Mouse (Mus musculus): ENCODE results near the gene Fam50a.
A peak's percentile ranks its signal among the peaks of the same experiment; 100 is the strongest.
"Not testable (repeated sequence)": the region's sequence is repeated elsewhere in the genome, so short reads cannot be mapped to it uniquely, and the experiment has no call there.

Fam50a gene

DNA sequence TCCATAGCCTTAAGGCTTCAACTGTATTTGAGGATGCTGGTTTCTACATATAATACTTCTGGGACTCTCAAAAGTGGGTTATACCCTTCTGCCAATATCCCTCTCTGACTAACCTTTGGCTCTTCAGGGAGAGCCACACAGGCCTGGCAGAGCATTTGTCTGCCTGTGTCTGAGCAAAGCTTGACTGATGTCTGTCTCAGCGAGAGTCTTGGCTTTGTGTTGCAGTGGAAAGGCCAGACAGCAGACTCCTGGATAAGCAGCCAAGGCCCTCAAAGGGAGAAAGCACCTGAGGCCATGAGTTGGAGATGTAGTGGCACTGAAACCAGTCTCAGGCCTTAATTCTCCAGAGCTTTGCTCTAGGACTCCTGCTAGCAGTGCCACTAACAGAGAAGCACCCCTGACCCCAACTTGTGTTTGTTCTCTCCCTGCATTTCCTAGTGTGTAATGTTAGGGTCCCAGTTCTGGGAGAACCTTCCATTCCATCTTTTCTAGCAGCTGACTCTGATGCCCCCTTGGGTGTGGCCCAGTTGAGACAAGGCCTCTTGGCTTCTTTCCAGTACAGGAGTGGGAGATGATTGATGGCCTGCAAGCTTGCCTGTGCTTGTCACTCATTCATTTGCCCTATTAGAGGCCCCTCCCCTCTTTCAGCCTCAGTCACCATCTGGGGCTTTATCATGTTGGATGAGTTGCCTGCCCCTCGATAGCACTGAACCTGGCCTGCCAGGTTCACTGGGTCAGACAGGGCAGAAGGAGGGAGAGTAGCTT lies 17.5 kb downstream of the Fam50a start:
- no peak for DNase-seq

DNA sequence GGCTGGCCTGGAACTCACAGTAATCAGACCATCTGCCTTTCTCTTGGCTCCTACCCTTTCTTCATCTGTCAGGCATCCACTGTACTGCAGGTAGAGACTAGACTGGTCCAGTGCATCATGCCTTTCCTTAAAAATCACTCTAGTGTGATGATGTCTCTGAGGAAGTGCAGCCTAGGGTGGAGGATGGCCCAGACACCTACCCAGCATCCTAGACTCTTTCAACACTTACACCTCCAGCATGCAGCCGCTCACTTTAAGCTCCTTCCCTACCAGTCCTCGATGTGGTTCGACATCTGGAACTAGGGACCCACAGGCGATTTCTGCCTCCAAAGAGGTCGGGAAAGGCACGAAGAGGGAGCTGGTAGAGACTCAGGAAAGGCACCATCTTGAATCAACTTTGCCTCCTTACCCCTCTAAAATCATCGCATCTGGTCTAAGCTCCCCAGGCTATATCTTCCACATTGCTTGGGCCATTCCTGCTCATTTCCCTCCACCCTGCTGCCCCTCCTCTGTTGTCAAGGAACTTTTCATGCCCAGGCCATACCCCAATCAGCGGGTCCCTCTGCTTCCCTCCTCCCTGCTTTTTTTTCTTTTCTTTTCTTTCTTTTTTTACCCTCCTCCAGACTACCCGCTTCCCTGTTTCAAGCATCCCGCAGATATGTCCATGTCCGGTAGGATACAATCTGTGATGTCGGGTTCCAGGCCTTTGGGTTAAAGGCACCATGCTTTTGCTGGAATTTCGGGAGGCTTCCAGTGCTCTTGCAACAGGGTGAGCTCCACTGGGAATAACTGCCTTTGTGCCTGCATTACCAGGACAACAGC lies 40.0 kb downstream of the Fam50a start:
- DNase-seq = no peak

DNA sequence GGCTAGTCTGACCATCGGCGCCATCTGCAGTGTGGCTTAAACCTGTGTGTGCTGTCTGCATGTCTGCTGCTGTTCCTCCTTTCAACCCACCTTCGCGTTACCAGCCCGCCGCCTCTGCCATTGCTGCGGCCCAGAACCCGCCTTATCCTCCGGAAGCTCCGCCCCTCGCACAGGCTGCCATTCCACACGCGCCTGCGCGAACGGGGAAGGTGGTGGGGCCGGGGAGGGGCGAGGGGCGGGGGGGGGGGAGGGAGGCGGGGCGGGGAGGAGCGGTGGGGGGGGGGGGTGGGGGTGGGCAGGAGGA lies 40.6 kb downstream of the Fam50a start, which contains the start of gene Lage3:
Lage3 (minus strand) TSS at position 152 of the 304 bp plus-strand sequence.
- peak; percentile 80 to 85 for DNase-seq

DNA sequence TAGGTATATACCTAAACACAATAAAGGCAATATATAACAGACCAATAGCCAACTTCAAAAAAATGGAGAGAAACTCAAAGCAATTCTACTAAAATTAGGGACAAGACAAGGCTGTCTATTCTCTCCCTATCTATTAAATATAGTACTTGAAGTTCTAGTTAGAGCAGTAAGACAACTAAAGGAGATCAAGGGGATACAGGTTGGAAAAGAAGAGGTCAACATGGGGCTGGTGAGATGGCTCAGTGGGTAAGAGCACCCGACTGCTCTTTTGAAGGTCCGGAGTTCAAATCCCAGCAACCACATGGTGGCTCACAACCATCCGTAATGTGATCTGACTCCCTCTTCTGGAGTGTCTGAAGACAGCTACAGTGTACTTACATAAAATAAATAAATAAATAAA lies 44.2 kb downstream of the Fam50a start:
- not testable (repeated sequence) for DNase-seq

DNA sequence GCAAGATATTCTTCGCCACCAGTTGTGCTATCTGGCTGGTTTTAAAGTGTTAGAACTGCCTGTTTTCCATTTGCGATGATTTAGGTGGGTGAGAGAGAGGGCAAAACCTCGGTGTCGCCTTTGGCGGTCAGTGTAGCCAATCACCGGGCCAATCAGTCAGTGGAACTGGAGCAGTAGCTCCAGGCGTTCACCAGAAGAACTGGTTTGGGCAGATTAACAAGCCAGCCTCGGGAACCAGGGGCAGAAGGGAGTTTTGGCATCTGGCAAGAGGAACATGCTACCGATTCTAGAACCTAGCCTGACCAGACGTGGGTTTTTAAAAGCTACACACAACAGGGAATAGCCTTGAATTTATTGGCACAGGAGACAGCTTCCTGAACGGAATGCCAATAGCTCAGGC lies 46.3 kb downstream of the Fam50a start:
- peak; percentile 32 to 67 for DNase-seq

DNA sequence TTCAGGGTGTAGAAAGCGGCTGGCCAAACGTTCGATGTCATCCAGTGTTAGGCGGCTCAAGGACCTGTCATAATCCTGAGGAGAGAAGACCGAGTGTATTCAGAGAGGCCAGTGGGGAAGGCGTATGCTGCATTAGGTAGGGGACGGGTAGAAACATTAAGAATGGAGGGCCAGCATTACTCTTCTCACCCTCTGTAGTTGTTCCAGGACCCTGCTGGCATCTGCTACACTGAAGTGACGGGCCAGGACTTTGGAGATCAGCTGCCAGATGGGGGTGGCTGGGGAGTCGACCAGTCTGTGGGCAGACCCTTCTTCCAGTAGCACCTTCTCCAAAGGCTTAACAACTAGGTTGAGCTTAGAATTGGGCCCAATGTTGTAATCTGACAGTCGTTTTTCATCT lies 54.7 kb downstream of the Fam50a start:
- no peak for DNase-seq

DNA sequence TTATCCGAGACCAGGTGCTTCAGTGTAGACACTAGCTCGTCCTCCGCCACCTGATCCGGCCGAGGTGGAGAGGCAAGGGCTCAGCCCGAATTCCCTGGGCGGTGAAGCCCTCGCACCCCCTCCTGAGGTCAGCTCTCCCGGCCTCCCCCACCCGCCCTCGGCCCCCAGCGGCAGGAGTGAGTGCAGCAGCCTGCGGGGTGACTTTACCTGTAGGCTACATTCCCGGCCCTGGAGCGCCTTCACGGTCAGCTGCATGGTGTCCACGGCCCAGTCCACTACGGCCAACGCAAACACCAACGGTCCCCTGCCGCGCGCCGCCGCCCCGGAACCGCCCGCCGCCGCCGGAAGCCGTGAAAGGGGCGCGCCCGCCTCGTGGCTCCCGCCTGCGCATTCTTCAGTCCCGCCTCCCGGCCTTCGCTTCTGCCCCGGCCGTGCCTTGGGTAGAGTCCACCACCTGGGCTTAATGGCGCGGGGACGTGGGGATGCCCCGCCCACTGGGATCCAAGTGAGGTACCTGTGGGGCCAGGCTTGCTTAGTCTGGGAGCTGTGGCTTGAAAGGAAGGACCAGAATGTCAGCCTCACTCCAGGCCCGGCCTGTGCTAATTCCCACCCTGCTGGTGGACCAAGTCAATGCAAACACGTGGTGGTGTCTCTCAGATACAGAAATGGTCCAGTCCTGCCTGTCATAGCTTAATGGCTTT lies 55.5 kb downstream of the Fam50a start:
- peak; percentile 76 to 77 for DNase-seq
